Mouse (Mus musculus) adrenal gland, postnatal 25 days (tissue): Measurements from ENCODE around the gene Klf4. TPM values are rescaled to one million over a fixed set of nuclear protein-coding genes. Genes with fewer than 3 reads are reported as not detected.

Experiments used
- DNase-seq: peaks from one replicate; pipeline ENCODE4 v3.0.0; 2021; ENCODE audit warnings: mixed read lengths
- long read RNA-seq: library from polyadenylated mRNA; stranded (forward); transcript quantifications from one replicate; pipeline ENCODE4 v2.0.0, GENCODE M21; 2021
- total RNA-seq: library from RNA; stranded (reverse); gene quantifications from 2 replicates; pipeline ENCODE4 v1.2.3, GENCODE M21; 2021

The Klf4 gene
- total RNA-seq, result 6.7 and 8.7 TPM in 2 replicates
- long read RNA-seq, transcript Klf4-201 (5 exons, 3,029 nt), result major isoform, 8 of 11 reads
- long read RNA-seq, partial matches to known transcripts, result 3 of 11 reads
- long read RNA-seq, other reads (novel, unspliced or antisense), result 0 of 11 reads

DNA sequence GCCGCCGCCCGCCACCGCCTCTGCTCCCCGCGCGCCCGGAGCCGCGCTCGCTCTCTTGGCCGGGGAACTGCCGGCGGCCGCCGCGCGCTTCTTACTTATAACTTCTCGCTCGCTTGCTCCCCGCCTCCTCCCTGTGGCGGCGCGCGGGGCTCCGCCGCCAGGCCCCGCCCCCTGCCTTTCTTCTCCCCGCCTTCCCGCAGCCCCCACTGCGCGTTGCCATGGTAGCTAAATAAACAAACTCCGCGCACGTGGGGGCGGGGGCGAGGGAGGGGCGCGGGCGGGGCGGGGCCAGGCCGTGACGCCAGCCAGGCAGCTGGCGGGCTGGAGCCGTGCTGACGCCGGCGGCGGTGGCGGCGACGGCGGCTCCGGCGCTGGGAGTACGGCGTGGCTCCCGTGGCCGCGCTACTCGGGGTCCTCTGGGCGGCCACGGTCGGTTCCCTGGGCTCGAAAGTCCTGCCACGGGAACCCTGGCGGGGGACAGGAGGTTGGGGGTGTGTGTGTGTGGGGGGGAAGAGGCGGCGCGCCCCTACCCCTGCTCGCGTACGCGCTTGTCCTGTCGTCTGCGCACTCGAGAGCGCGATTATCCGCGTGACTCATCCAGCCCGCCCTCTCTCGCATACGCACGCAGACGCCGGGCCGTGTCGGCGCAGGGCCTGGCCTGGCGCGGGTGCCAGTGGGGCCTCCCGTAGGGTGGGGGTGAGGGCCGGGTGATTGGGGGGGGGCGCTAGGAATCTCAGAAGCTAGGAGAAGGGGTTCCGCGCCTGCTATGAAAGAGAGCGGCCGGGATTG is at the start of gene Klf4:
Gene Klf4 (minus strand): TSS at position 60 of the 789 bp plus-strand sequence.
- peak; percentile 95 for DNase-seq

DNA sequence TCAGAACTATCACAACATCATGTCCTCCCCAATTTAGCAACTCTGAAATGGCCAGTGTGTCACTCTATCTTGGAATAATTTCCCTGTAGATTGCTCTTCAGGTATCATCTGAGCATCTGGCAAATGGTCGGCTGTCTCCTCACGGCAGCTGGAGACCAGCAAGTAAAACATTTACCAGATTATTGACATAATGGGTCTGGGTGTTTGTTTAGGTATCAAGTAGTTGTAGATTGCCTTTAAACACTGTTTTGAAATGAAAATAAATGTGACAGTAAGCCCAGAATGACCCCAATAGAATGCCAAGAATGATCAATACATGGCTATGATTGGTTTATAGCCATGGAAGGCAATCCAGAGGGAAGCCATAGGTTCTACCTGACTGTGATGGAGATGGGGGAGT is 39.2 kb upstream of the Klf4 start:
- DNase-seq, result no peak

DNA sequence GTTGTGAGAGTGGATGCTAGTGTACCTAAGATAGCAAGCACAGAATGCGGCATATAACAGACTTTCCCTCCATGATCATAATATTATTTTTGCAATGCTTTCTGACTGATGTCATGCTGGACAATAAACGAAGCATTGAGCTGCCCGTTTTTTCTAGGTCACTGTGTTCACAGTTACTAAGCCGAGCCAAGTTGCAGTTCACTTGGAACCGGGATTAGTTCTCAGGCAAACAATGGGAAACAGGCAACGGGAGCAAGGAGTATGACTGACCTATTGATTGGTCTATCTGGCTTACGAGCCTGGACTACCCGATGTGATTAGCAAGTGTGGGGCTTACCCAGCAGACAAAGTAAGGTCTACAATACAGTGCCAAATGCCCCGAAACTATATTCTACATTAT is 35.7 kb upstream of the Klf4 start:
- DNase-seq, result no peak

DNA sequence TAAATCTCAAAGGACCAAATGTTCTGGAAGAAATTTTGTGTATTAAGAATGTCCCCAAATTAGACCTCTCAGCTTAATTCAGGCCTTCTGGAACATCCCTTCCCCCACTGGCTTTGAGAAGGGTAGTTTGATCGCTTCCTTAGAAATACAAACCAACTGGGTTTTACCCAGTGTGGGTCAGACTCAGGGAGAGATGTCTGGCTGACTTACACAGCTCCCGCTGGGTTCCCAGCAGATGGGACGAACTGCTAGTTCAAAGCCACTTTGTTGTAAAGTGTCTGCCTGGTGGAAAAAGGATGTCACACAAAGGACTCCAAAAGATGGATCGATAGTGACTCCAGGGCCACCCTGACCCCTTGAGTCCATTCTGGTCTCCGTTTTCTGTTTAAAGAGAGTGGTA is 35.3 kb upstream of the Klf4 start:
- DNase-seq, result no peak

DNA sequence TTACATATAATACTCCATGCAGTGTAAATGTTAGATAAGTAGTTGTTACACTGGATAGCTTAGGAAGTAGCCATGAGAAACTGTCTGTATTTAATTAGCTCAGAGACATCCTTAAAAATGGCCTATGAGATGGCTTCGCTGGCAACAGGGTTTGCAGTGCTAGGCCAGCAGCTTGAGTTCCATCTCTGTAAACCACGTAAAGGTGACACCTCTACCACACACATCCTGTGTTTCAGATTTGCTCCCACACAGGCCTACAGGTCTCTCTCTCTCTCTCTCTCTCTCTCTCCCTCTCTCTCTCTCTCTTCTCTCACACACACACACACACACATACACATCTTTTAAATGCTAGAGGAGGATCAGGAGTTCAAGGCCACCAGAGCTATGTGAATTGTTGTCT is 32.1 kb upstream of the Klf4 start:
- no peak for DNase-seq

DNA sequence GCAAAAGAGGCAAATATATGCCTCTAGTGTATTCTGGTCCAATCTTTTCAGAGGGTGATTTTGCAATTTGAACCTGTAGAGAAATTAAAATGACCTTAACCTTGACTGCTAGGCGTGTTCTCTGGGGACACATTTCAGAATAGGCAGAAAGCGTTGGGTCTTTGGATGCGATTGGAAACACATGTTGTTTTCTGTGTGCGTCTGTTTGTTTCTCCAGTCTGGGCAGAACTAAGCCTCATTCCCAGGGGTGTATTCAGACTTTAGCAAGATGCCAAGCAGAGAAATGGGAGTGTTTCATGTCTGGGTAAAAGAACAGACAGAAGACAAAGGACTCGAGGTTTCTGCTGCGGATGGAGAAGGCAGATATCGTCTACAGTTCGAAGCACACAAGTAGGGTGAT is 30.8 kb upstream of the Klf4 start:
- DNase-seq, result no peak

DNA sequence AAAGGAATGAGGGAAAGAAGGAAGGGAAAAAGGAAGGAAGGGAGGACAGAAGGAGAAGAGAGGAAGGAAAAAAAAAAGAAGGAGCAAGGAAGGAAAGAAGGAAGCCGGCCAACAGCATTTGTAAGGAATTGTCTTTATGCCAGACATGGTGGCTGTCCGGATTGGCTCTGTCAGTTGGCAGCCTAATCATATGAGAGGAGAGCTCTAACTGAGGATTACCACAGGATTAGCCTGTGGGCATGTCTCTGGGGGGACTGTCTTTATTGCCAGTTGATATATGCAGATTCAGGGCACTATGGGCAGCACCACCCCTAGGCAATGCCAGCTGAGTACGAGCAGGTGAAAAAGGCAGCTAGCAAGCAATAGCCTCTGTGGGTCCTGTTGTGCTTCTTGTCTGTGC is 29.8 kb upstream of the Klf4 start:
- DNase-seq, result no peak

DNA sequence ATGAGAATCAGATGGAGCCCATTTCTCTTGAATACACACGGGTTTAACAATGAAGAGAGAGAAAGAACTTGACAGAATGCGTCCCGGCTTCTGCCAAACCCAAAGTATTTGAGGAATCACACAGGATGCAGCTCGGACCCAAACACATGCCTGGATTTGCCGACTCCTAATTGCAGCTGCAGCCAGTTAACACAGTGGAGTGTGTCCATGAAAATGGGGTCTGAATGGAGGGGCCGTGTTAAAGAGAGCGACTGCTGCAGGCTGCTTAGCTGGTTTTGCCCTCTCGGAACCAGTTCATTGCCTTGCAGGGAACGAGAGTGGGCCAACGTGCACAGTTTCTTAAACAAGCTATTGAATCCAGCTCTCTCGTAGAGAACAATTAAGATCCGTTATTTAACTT is 14.6 kb upstream of the Klf4 start:
- no peak for DNase-seq

DNA sequence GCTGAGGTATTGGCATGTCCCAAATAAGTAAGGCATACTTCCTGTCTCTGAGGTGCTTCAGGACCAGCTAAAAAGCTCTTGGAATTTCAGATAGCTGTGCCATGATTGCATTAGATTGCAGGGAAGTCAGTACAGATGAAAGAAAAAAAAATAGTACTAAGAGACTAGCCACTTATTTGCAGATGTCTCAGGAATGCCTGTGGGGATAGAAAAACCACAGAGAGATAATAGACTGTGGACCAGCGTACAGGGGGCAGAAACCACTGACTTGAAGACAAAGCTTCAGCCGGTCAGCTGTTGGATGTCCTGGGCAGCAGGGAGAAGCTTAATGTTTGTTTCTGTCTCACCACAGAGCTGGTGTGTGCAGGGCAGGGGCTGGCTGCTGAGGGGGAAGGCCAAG is 10.5 kb upstream of the Klf4 start:
- DNase-seq, result no peak

DNA sequence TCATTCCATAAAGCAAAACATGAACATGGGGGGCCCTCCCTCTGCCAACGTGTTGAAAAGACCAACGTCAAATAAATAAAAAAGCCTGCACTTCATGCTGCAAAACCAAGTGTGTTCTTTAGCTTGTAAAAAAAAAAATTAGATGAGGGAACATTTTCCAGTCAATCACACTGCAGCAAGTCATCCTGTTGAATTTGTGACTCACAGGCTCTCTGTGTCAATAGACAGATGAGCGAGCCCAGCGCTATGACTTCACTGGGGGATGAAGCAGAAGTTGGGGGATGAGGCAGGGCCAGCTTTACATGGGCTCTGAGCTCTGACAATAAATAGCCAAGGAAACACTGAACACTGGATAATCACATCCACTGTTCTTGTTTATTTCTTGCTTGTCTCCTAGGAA is 9.4 kb upstream of the Klf4 start:
- peak; percentile 26 for DNase-seq

DNA sequence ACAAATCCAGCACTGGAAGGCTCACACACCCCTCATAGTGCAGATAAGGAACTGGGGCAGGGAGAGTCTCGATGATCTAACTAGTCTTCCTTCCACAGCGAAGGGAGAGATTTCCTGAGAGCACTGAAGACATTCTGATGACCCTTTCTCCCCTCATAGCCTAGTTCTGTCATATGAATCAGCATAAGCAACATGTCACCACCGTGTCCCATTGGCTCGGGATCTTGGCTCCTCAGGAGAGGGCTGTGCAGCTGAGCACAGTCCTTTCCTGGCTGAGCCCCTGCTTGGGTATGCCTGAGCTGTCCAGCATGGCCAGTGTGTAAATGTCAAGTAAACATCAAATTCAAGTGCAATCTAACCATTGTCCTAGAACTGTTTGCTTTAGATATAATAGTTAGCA is 9.0 kb upstream of the Klf4 start:
- no peak for DNase-seq

DNA sequence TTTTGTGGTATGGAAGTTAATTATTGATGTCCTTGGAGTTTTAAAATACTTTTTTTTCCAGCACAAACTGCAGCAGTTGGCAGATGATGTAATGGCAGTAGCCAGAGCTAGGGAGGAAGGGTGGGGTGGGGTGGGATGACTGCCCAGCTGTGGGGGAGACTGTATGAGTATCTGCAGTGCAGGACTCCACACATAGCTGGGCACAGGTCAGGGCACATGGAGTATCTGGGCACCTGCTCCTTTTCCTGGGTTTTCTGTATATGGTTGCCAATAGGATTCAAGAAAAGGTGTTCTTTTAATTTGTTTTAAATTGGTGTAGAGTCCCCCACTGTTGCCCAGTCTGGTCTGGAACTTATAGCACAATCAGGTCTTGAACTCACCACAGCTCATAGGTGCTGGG is 2.7 kb upstream of the Klf4 start:
- no peak for DNase-seq

DNA sequence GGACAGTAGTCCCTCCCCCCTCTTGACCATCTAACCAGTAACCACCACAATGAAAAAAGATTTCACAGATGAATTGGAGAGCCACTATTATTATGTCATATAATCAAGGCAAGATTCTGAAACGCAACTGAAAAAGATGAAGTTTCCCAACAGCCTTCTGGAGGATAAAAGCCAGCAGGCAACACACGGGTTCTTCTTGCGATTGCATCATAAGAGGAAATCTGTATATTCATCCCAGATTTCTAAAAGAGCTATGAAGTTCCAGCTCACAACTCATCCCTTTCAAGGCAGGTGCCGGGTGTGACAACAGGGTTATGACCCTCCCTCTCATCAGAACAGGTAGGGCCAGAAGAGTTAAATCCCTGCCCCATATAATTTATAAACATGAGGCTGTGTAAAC is 2.2 kb upstream of the Klf4 start:
- no peak for DNase-seq

DNA sequence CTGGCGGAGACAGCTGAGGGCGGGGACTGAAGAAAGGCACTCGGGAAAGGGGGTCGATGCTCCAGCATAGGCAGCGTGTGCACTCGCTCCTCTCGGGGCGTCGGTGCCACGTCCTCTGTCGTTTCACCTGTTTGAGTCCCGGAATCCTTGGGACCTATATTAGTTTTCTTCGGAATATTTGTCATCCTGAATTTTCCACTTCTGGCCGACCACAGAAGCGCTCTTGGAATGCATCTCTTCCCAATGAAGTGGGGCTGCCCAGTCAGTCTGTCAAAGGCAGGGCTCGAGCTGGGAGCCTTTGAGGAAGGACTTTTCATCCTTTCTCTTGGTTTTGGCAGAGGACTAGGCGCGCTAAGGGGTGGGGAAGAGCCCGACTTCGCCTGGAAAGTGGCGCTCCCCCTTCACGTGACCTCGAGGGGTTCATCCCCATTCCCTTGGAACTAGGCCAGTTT is 1.6 kb upstream of the Klf4 start:
- DNase-seq, result peak; percentile 22

DNA sequence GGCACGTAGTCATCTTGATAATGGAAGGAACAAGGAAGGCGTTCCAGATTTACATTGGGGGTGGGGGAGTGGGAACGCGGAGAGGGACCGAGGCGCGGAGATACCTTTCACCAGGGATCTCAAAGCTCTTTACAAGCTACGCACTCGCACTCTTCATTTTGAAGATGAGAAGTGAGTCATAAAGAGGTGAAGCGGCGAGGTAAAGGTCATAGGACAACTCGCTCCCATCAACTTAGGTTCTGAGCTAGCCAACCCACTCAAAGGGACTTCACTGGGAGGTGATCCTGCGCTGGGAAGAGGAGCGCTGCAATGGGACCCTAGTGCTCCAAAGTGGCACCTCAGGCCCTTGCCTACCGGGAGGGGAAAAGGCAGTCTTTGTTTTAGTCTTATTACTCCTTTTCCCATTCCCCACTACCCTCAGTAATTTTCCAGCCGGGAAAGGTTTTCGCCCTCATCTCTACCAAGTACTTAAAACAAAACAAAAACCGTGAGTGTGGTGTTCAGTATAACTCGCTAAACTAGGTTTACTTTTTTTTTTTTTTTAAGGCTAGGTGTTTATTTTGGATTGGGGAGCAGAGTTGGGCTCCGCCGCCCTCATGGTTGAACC is 1.0 kb upstream of the Klf4 start:
- peak; percentile 27 for DNase-seq

DNA sequence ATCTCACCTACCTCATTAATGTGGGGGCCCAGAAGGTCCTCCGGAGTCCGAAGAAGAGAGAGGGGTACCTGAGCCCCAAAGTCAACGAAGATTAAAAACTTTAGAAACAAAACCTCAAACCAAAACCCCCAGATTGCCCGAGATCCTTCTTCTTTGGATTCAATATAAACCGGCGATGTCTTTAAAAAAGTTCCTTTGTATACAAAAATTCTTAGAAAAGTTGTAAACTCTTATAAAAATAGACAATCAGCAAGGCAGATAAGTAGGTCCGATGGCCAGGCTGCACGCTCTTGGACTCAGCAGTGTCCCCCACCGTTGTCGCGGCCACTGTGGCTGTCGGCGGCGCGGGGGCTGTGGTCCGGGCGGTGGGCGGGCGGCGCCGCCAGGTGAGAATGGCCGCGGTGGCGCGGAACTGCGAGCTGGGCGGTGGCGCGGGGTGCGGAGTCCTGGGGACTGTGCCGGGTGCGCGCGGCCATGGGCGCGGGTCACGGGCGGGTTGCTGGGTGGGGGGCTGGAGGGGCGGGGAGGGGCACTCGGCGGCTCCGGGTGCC is 335 bp downstream of the Klf4 start:
- no peak for DNase-seq

DNA sequence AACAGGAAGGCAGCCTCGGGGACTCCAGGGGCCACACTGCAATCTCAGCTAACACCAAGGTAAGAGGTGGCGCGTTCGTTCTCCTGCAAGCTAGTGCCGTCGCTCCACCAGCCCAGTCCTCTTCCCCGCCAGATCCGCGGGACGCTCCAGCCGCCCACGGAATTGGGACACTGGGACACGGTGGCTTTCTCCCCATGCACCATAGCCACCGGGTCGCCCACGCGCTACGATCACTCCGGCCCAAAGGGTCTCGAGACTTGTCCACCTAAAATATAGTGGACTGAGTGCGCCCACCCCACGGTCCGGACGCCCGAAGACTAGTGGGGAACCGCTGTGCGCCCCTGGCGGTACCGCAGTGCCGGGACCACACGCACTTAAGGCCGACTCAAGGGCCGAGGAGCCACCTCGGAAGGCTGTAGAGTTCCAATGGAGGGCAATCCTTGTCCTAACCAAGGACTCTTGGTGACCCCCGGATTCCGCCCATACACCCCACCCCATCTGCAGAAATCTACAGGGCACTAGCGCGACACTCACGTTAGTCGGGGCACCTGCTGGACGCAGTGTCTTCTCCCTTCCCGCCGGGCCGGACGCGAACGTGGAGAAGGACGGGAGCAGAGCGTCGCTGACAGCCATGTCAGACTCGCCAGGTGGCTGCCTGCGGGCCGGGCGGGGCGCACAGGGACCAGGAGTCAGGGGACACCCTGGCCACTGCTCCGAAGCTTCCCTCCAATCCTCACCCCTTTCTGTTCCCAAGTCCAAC is 990 bp downstream of the Klf4 start:
- peak; percentile 42 for DNase-seq

DNA sequence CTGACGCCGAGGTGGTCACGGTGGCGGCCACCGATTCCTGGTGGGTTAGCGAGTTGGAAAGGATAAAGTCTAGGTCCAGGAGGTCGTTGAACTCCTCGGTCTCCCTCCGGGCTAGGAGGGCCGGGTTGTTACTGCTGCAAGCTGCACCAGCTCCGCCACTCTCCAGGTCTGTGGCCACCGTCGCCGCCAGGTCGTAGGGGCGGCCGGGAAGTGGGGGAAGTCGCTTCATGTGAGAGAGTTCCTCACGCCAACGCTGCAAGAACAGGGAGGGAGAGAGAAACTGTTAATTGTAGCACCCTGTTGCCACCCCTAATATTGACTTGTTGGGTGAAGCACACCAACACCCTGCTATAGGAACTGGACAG is 1.6 kb downstream of the Klf4 start:
- DNase-seq, result peak; percentile 14

DNA sequence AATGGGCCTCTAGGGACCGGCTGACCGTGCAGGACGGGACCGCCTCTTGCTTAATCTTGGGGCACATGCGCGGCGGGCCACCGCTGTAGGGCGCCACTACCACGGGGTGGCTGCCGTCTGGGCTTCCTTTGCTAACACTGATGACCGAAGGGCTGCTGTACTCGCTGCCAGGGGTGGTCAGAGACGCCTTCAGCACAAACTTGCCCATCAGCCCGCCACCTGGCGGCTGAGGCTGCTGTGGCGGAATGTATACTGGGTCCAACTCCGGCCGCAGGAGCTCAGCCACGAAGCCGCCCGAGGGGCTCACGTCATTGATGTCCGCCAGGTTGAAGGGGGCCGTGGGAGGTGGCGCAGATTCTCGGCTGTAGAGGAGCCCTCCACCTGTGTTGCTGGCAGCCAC is 2.0 kb downstream of the Klf4 start:
- DNase-seq, result peak; percentile 75

DNA sequence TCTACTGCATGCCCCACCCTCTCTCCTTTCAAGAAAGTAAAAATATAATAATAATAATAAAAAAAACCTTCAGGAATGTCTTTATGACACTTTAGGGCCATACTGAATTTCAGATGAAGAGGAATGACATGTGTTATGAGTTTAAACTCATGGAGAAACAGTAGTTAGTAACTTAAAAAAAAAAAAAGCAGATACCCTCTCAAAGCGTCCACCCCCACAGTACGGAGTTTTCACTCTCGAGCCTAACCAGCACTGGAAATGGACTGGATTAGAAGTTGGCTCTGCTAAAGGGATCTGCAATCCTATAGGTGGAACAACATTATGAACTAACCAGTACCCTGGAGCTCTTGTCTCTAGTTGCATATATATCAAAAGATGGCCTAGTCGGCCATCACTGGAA is 3.9 kb downstream of the Klf4 start:
- DNase-seq, result no peak

DNA sequence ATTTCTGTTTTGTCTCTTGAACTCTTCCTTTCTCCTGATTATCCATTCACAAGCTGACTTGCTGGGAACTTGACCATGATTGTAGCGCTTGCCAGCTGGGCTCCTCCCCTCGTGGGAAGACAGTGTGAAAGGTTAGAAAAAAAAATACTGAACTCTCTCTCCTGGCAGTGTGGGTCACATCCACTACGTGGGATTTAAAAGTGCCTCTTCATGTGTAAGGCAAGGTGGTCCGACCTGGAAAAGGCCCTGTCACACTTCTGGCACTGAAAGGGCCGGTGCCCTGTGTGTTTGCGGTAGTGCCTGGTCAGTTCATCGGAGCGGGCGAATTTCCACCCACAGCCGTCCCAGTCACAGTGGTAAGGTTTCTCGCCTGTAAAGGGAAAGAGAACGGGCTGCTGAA is 4.3 kb downstream of the Klf4 start:
- no peak for DNase-seq

DNA sequence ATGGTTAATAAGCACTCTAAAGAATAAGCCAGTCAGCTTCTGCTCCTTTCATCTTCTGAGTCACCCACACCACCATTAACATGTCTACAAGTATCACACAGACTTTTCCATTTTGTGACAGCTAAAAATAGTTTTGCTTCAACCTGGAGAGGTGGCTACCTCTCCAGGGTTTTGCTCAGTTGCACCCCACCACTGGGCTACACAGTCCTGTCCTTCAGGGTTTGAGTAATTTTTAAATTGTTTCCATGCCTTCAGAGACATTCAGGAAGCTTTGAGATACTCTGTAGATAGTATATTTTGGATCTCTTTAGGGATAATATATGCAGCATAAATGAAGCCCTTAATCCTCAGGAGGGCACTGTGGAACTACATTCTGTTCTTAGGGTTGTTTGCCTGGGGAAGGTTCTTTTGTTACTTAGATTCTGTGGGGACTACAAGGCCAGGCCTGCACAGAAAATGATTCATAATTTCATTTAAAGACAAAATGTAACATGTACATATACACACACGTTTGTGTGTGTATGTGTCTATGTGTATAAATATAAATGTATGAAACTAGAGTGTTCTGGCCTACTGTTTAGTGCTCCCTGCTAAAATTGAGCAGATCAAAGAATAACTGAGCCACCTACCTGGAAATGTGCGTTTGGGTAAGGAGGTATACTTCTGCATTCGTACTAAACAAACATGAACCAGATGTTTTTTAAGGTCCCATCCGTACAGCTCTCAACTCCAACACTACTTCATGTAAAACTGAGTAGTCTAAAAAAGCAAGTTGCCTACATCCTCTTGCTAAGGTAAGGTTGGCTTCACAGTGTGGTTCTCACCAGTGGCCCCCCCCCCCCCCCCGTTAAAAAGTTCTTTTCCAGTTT is 5.8 kb downstream of the Klf4 start:
- DNase-seq, result no peak
